Mouse (Mus musculus): Measurements from ENCODE around the gene Ddx25. TPM values are rescaled to one million over a fixed set of nuclear protein-coding genes. Genes with fewer than 3 reads are reported as not detected.
A peak's percentile ranks its signal among the peaks of the same experiment; 100 is the strongest.

Gene Ddx25
- under 1 TPM; 0.11 to 0.26 (median 0.14) TPM for polyA plus RNA-seq (2017; shearing (Covaris generic))

GRCm38 (mm10) chr9:35558257-35559008 lies at the start of gene Ddx25, which contains the start of gene Pus3:
TSS of gene Ddx25 (minus strand) at chr9:35558528.
TSS of gene Pus3 (plus strand) at chr9:35558595.
- peak; percentile 32 for ATAC-seq

DNA sequence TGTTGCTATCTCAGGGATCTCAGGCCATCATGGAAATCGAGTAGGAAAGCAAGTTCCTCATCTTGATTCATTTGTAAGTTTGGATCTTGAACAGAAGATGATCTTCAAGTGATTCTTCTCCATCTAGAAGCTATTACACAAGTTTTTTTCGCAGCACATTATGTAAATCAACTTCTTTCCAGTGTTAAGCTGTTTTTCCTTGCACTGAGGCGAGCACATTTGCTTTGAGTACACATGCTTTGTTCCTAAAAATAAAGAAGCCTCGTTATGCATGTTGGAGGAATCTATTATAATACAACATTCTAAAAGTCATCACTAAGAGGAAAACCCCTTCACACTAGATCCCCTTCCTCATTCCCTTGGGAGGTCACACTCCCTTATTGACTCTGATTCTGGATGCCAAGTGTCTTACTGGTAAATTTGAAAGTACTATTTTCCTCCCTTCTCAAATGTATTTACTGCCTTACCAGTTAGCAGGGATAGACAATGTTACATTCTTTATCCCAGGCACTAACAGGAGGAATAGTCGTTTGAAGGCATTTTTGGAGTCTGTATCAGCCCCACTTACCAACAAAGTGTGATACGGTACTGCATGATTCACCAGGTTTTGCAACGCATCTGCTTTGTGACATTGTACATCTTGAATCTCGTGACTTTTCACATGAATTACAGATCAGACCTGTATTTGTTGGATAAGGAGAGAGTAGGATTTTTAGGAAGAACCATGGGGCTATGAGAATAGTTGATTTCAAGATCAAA lies 49.5 kb upstream of the Ddx25 start:
- ATAC-seq: no peak

GRCm38 (mm10) chr9:35592903-35593302 lies 34.6 kb upstream of the Ddx25 start:
- ATAC-seq: no peak

DNA sequence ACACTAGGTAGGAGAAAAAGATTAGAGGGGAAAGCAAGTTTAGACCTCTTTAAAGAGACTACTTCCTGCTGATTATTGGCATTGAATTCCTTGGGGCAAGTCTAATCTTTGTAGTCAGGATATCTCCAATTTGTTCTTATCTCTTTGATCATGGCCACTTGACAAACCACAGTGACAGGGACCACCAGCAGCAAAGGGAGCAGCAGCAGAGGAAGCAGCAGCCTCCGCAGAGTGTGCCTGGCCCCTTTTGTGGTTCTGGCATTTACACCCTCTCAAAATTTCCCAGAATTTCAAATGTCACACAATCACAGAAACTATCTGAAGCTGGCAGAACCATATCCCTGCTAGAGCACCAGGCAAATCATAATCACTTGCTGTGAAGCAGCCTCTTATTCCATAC lies 29.3 kb upstream of the Ddx25 start:
- ATAC-seq: no peak

DNA sequence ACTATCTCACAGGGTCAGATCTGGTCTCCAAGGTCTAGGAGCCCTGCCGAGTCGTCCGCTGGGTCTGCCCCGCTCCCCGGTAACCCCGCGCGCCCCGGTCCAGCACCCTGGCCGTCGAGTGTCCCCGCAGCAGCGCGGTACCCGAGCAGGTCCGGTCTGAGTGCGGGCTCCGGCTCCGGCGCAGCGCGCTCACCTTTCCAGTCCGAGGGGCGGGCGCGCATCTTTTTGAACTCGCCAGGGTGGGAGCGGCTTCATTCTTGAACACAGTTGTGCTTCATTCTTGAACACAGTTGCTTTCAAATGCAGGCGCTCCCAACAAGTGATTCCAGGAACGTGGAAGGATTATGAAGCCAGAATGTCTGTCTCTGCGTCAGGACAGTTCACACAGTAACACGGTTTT lies 16.1 kb upstream of the Ddx25 start:
- ATAC-seq: no peak

GRCm38 (mm10) chr9:35570663-35571062 lies 12.3 kb upstream of the Ddx25 start:
- ATAC-seq: no peak

DNA sequence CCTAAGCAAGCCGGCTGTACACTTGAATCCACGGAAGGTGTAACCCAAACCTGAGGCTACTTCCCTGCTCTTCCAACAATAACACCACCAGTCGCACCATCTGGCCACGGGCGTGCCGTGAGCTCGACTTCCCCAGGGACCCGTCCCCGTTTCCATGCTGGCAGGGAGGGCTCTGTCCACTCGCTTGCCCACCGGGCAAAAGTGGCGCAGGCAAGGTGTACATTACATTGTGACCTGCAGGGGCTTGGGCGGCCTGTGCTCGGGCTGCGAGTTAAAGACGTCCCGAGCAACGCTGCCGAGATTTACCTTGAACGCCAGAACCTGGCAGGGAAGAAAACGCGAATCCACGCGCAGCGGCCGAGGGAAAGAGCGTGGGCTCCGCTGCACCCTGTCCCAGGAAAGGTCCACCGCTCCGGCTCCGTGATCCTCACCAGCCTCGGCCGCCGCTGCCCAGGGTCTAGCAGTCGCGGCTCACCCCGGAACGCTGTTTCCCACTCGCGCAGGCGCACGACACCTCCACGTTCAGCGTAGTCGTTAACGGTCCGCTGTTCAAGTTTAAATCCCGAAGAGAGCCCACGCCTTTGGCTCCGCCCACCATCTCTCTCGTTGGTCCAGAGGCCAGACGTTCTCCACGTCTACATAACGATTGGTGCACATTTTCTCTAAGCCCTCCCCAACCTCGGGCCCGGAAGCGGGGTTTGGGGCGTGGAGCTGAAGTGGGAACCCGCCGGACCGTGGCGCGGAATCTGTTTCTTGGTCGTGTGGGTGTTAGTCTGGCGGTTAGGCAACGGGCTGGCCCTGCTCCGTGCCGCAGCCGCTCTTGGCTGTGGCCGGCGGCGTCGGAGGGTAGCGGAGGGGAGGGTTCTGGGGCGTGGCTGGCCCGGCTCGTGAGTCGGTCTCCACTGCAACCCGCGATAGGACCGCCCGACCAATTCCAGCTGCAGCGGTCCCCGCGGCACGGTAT lies 11.5 kb upstream of the Ddx25 start, which contains the start of the genes Pate2 and Hyls1:
Pate2 (plus strand) TSS at position 714 of the 964 bp plus-strand sequence.
Hyls1 (minus strand) TSS at position 828 of the 964 bp plus-strand sequence.
- ATAC-seq: peak; percentile 98

DNA sequence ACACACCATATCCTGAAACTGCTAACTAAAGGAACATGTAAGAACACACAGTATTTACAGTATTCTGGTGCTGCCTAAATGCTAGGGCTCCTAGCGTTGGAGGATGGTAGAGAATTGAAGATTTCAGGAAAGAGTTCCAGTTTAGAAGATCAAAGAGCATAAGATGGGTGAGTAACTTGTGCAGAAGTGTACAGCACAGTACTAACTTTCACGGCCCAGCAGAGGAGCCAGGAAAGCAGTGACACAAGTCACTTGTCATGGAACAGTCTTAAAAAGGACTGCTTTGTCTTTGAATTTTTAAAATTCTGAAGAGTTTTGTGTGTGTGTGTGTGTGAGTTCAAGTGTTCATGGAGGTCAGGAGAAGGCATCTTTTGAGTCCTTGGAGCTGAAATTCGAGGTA lies 9.7 kb upstream of the Ddx25 start:
- no peak for ATAC-seq

GRCm38 (mm10) chr9:35564536-35565240 lies 6.4 kb upstream of the Ddx25 start:
- no peak for ATAC-seq

- no peak for ATAC-seq
These were observed 3.3 kb upstream of the Ddx25 start for GRCm38 (mm10) chr9:35561583-35561982.

DNA sequence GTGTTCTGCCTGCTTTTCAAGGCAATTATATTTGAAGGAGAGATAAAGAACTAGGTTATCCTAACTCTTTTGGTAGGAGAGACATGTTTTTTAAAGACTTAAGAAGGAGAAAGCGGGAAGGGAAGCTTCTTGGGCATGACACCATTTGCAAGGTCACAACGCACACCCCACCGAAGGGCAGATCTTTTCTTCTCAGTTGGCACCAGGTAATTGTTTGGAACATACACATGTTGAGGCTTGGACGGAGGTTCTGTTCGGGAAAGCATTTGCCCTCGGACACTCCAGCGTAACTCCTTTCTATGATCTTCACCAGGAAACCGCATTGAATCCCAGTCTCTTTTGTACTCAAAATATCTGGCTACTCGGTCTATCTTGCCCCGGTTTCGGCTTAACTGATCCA lies 2.7 kb upstream of the Ddx25 start:
- ATAC-seq: no peak

DNA sequence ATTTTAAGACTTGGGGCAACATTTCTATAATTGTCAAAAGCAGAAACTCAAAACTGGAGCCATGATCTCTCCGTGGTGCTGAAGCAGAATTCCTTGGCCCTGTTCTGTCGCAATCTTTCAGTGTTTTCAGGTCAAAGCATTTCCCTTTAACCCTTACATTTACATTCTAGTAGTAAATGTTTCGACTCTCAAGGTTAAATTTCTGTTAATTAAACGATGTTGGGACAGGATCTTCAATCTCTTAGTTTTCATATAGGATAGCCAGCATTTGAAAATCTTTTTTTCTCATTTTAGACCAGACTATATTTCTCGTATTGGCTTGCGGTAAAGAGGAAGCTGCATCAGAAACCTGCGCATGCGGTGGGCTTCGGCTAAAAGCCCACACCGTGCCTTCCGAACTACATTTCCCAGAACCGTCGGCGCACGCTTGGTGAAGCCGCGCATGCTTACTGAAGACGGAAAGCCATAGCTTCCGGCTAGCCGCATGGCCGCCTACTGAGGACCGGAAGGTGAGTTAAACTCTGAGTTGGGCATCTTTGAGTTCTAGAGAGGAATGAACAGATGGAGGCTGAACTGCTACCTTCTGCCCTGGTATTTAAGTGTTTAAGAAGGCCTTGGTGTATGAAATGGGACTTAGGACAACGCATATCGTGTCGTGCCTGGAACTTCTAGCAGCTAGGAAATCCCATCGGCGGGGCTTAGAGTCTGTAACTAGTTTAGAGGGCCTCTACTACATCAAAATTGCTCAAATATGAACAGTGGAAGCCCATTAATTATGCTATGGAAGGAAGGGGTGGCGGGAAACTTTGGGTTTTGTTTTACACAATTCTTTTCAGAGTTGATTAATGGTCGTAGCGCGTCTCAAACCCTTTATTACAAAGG lies 922 bp upstream of the Ddx25 start:
- peak; percentile 94 for ATAC-seq

DNA sequence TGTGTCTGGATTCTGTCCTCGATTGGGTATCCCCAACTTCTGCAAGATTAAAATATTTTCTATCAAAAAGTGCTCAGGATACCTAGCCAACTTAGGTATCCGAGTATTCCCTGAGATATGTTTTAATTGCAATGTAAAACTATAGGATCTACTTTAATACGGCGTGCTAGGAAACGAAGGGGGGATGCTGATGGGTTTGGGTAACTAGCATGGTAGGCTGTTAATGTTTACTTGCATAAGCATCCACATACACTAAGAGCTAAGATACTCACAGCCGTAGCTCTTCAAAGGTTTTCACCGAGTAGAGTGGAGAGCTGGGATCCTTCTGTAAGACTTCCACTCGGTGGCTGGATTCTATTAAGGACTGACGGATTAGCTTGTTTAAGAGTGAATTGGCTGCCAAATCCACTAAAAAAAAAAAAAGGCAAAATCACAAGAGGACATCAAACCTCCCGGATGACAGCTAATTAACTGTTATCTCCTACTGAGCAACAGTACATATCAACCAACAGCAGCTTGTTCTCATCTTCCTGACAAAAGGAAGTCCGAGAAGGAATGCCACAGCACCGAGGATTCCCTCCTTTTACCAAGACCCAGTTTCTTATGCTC lies 1.7 kb downstream of the Ddx25 start:
- no peak for ATAC-seq

DNA sequence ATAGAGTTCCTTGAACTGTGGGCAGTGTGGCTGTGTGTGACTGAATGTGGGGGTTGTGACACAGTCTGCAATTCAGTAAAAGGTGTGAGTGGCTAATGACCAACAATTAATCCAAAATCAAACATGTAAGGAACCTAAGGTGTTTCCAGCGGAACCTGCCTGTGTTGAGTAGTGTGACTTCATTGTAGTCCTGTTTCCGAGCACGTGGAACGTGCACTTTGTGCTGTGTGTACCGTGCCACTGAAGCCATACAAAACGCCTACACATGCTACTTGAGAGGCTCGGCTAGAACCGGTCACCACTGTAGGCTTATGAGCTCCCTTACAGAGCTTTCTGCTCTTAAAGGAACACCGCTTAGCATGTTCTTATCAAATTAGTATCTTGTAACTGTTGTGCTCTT lies 9.9 kb downstream of the Ddx25 start:
- no peak for ATAC-seq

DNA sequence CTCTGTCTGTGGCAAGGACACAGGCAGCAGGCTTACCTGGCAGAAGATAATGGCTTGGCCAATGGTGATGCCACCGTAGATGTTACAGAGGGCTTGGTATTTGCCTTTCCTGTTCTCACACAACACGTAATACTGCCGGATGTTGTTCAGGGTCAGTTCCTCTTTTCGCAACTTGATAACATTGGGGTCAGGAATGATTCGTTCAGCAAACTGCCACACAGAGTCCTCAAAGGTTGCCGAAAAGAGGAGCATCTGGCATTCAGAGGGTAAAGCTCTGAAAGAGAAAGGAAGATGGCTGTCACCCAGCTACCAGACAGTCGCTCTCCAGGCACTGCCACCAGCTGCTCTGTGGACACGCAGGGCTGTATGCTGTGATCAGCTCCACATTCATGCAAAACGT lies 11.6 kb downstream of the Ddx25 start:
- ATAC-seq: peak; percentile 25

DNA sequence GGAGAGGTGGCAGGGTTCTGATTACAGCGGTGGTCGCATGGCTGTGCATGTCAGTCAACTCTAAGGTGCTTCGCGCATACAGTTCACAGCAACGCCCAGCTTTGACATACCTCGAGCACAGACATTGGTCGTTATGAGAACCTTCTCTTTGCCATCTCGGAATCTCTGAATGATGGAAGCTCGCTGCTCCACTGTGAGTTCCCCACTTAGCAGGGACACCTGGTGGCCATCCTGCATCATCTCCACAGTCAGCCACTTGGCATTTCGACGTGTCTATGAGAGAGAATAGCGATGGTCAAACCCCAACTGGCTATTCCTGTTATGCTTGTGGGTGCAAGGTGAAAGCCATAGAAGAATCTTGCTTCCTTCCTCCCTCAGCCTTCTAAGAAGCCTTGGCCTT lies 12.6 kb downstream of the Ddx25 start:
- ATAC-seq: no peak

- ATAC-seq: no peak
These were observed 13.7 kb downstream of the Ddx25 start for GRCm38 (mm10) chr9:35544666-35545065.

- no peak for ATAC-seq
These were observed 15.0 kb downstream of the Ddx25 start for GRCm38 (mm10) chr9:35543099-35543860.

- ATAC-seq: no peak
These were observed 16.4 kb downstream of the Ddx25 start for GRCm38 (mm10) chr9:35541941-35542340.

GRCm38 (mm10) chr9:35541488-35541887 lies 16.8 kb downstream of the Ddx25 start:
- peak; percentile 77 for ATAC-seq

All from inflammation-experienced regulatory T-cells, adult 6 months (primary cell).